Mouse (Mus musculus): ENCODE results near the gene Hacd2. TPM values are rescaled to one million over a fixed set of nuclear protein-coding genes. Genes with fewer than 3 reads are reported as not detected.

The Hacd2 gene
- polyA plus RNA-seq (2012; ENCODE audit: insufficient read depth, insufficient read length, missing spikeins), result 25.6 and 32.6 TPM in 2 replicates

- TF ChIP-seq POLR2A (IDR thresholded peaks at IDR 0.05; ENCODE audit: borderline replicate concordance, low read depth, low read length) (no peak), CTCF (IDR thresholded peaks at IDR 0.05; ENCODE audit: low read depth, low read length) (no peak)
- Histone ChIP-seq H3K27ac (ENCODE audit: insufficient read depth, low read depth, low read length) (peak within 1 kb of the TSS; percentile 11), H3K4me1 (ENCODE audit: control insufficient read depth, insufficient read depth, low read length) (peaks cover 7% of the 10 kb centered on the region), H3K4me3 (ENCODE audit: insufficient read depth, low read length) (peak within 1 kb of the TSS; percentile 82)
These were observed at the start of gene Hacd2 for GRCm38 (mm10) chr16:35022242-35023137. TSS of gene Hacd2 (plus strand) at chr16:35022428.

GRCm38 (mm10) chr16:34972471-34972870, 49.8 kb upstream of the Hacd2 start:
- TF ChIP-seq POLR2A (IDR thresholded peaks at IDR 0.05; ENCODE audit: borderline replicate concordance, low read depth, low read length) (no peak), CTCF (IDR thresholded peaks at IDR 0.05; ENCODE audit: low read depth, low read length) (no peak)
- no peak overlapping the region for H3K27ac ChIP-seq (ENCODE audit: insufficient read depth, low read depth, low read length)
- no peak overlapping the region for H3K4me3 ChIP-seq (ENCODE audit: insufficient read depth, low read length)

GRCm38 (mm10) chr16:34975544-34975943, 46.7 kb upstream of the Hacd2 start:
- Histone ChIP-seq H3K27ac (ENCODE audit: insufficient read depth, low read depth, low read length) (no peak overlapping the region), H3K4me1 (ENCODE audit: control insufficient read depth, insufficient read depth, low read length) (no peaks in the 10 kb centered on the region), H3K4me3 (ENCODE audit: insufficient read depth, low read length) (no peak overlapping the region)
- TF ChIP-seq POLR2A (IDR thresholded peaks at IDR 0.05; ENCODE audit: borderline replicate concordance, low read depth, low read length) (no peak), CTCF (IDR thresholded peaks at IDR 0.05; ENCODE audit: low read depth, low read length) (no peak)

More at GRCm38 (mm10) chr16:34972471-34972870, 49.8 kb upstream of the Hacd2 start:
- H3K4me1 ChIP-seq (ENCODE audit: control insufficient read depth, insufficient read depth, low read length), result no peaks in the 10 kb centered on the region

- Histone ChIP-seq H3K4me3 (ENCODE audit: insufficient read depth, low read length) (no peak overlapping the region), H3K4me1 (ENCODE audit: control insufficient read depth, insufficient read depth, low read length) (no peaks in the 10 kb centered on the region), H3K27ac (ENCODE audit: insufficient read depth, low read depth, low read length) (no peak overlapping the region)
- TF ChIP-seq CTCF (IDR thresholded peaks at IDR 0.05; ENCODE audit: low read depth, low read length) (peak; percentile 13; the same call in 1 of the 2 replicates), POLR2A (IDR thresholded peaks at IDR 0.05; ENCODE audit: borderline replicate concordance, low read depth, low read length) (no peak)
These were observed 45.6 kb upstream of the Hacd2 start for GRCm38 (mm10) chr16:34976630-34977029.

GRCm38 (mm10) chr16:34978018-34978417, 44.2 kb upstream of the Hacd2 start:
- Histone ChIP-seq H3K27ac (ENCODE audit: insufficient read depth, low read depth, low read length) (no peak overlapping the region), H3K4me1 (ENCODE audit: control insufficient read depth, insufficient read depth, low read length) (no peaks in the 10 kb centered on the region), H3K4me3 (ENCODE audit: insufficient read depth, low read length) (no peak overlapping the region)
- TF ChIP-seq POLR2A (IDR thresholded peaks at IDR 0.05; ENCODE audit: borderline replicate concordance, low read depth, low read length), result no peak
- no peak for TF ChIP-seq CTCF (IDR thresholded peaks at IDR 0.05; ENCODE audit: low read depth, low read length)

GRCm38 (mm10) chr16:34981009-34981408, 41.2 kb upstream of the Hacd2 start:
- Histone ChIP-seq H3K27ac (ENCODE audit: insufficient read depth, low read depth, low read length) (no peak overlapping the region), H3K4me1 (ENCODE audit: control insufficient read depth, insufficient read depth, low read length) (no peaks in the 10 kb centered on the region), H3K4me3 (ENCODE audit: insufficient read depth, low read length) (no peak overlapping the region)
- TF ChIP-seq POLR2A (IDR thresholded peaks at IDR 0.05; ENCODE audit: borderline replicate concordance, low read depth, low read length) (no peak), CTCF (IDR thresholded peaks at IDR 0.05; ENCODE audit: low read depth, low read length) (no peak)

GRCm38 (mm10) chr16:34984203-34985030, 37.8 kb upstream of the Hacd2 start:
- H3K27ac ChIP-seq (ENCODE audit: insufficient read depth, low read depth, low read length), result no peak overlapping the region
- TF ChIP-seq POLR2A (IDR thresholded peaks at IDR 0.05; ENCODE audit: borderline replicate concordance, low read depth, low read length) (no peak), CTCF (IDR thresholded peaks at IDR 0.05; ENCODE audit: low read depth, low read length) (no peak)

GRCm38 (mm10) chr16:34985031-34985346, 37.2 kb upstream of the Hacd2 start:
- no peak for TF ChIP-seq CTCF (IDR thresholded peaks at IDR 0.05; ENCODE audit: low read depth, low read length)
- no peak for TF ChIP-seq POLR2A (IDR thresholded peaks at IDR 0.05; ENCODE audit: borderline replicate concordance, low read depth, low read length)
- Histone ChIP-seq H3K4me1 (ENCODE audit: control insufficient read depth, insufficient read depth, low read length) (no peaks in the 10 kb centered on the region), H3K27ac (ENCODE audit: insufficient read depth, low read depth, low read length) (no peak overlapping the region), H3K4me3 (ENCODE audit: insufficient read depth, low read length) (no peak overlapping the region)

More at GRCm38 (mm10) chr16:34984203-34985030, 37.8 kb upstream of the Hacd2 start:
- Histone ChIP-seq H3K4me3 (ENCODE audit: insufficient read depth, low read length) (no peak overlapping the region), H3K4me1 (ENCODE audit: control insufficient read depth, insufficient read depth, low read length) (no peaks in the 10 kb centered on the region)

- Histone ChIP-seq H3K4me3 (ENCODE audit: insufficient read depth, low read length) (no peak overlapping the region), H3K4me1 (ENCODE audit: control insufficient read depth, insufficient read depth, low read length) (no peaks in the 10 kb centered on the region), H3K27ac (ENCODE audit: insufficient read depth, low read depth, low read length) (no peak overlapping the region)
- TF ChIP-seq CTCF (IDR thresholded peaks at IDR 0.05; ENCODE audit: low read depth, low read length), result no peak
- TF ChIP-seq POLR2A (IDR thresholded peaks at IDR 0.05; ENCODE audit: borderline replicate concordance, low read depth, low read length), result no peak
These were observed 35.9 kb upstream of the Hacd2 start for GRCm38 (mm10) chr16:34986211-34986825.
